Mouse (Mus musculus) granulocyte monocyte progenitor cell, adult 5-6 weeks (primary cell): ENCODE data around the gene Cry2. TPM values are rescaled to one million over a fixed set of nuclear protein-coding genes. Genes with fewer than 3 reads are reported as not detected.
A peak's percentile ranks its signal among the peaks of the same experiment; 100 is the strongest.

ENCODE experiments used
- ATAC-seq: replicated peaks from 2 replicates; pipeline ENCODE4 v1.8.0; 2016; ENCODE audit warnings: mild to moderate bottlenecking, moderate TSS enrichment, inconsistent platforms; ENCODE audit not compliant: poor library complexity, severe bottlenecking
- total RNA-seq, 2 experiments: library from RNA; stranded (forward) in 1 of 2; stranded (reverse) in 1 of 2; fragments of 200-712, 200-1000 nt in 1 of 2; fragments of >200 nt in 1 of 2; fragmentation: Nextera tagmentation in 1 of 2; gene quantifications; 2 replicates each; pipeline ENCODE4 v1.2.3; 2014 to 2017

Cry2 gene
- total RNA-seq, 2 experiments from 2014 or later = 8.4 to 12.3 TPM

GRCm38 (mm10) chr2:92447121-92447740 is 13.4 kb upstream of the Cry2 start:
- no peak for ATAC-seq

GRCm38 (mm10) chr2:92446656-92447055 is 12.8 kb upstream of the Cry2 start:
- ATAC-seq = no peak

GRCm38 (mm10) chr2:92445890-92446289 is 12.0 kb upstream of the Cry2 start:
- no peak for ATAC-seq

GRCm38 (mm10) chr2:92444376-92444775 is 10.5 kb upstream of the Cry2 start:
- ATAC-seq = no peak

- ATAC-seq = no peak
Observed at GRCm38 (mm10) chr2:92443313-92443712, 9.5 kb upstream of the Cry2 start.

GRCm38 (mm10) chr2:92442419-92443001 is 8.7 kb upstream of the Cry2 start:
- no peak for ATAC-seq

GRCm38 (mm10) chr2:92440432-92440831 is 6.6 kb upstream of the Cry2 start:
- no peak for ATAC-seq

GRCm38 (mm10) chr2:92438567-92438966 is 4.7 kb upstream of the Cry2 start:
- no peak for ATAC-seq

GRCm38 (mm10) chr2:92437875-92438274 is 4.0 kb upstream of the Cry2 start:
- peak; percentile 29 for ATAC-seq

- no peak for ATAC-seq
Observed at GRCm38 (mm10) chr2:92437366-92437765, 3.5 kb upstream of the Cry2 start.

- no peak for ATAC-seq
Observed at GRCm38 (mm10) chr2:92435023-92435422, 1.2 kb upstream of the Cry2 start.

GRCm38 (mm10) chr2:92434375-92434745 is 517 bp upstream of the Cry2 start:
- peak; percentile 40 for ATAC-seq

- no peak for ATAC-seq
Observed at GRCm38 (mm10) chr2:92432299-92433295, 1.2 kb downstream of the Cry2 start.

- ATAC-seq = no peak
Observed at GRCm38 (mm10) chr2:92431611-92432179, 2.1 kb downstream of the Cry2 start.

- no peak for ATAC-seq
Observed at GRCm38 (mm10) chr2:92430723-92431541, 2.9 kb downstream of the Cry2 start.

- no peak for ATAC-seq
Observed at GRCm38 (mm10) chr2:92430089-92430488, 3.8 kb downstream of the Cry2 start.

GRCm38 (mm10) chr2:92427882-92428281 is 6.0 kb downstream of the Cry2 start:
- no peak for ATAC-seq

GRCm38 (mm10) chr2:92426426-92426825 is 7.4 kb downstream of the Cry2 start:
- no peak for ATAC-seq

- no peak for ATAC-seq
Observed at GRCm38 (mm10) chr2:92425366-92425765, 8.5 kb downstream of the Cry2 start.
